Mouse (Mus musculus) heart, adult 9 months (tissue): ENCODE results near the gene Psma2.

ENCODE experiments used
- DNase-seq, 2 experiments: peaks; one replicate each; pipeline ENCODE4 v3.0.0; 2022; ENCODE audit warnings: low spot score in 2 of 2

Psma2 gene

DNA sequence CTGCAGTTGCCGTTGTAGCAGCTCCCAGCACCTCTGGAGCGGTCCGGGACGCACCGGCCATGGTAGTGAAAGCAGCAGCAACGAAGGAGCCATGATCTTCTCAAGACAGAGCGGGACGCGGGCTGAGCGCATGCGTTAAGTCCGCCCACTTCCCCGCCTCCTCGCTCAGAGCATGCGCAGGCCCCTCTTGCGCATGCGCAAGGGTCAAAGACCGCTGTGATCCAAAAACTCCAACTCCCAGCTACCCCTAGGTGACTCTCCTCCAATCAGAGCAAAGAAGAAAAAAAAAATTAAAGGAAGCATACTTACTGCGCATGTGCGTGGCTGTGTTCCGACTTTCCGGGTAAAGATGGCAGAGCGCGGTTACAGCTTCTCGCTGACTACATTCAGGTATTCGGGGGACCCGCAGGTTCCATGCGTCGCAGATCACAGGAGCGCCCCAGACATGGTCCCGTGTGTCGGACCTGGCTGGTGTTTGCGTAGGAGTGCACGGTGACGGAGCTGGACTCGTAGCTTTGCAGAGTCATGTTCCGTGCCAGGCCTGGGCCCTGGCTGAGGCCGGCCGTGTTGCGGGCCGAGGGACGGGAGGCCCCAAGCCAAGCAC, at the start of gene Psma2, which contains the start of gene Mrpl32:
Psma2 (plus strand) TSS at position 315 of the 604 bp plus-strand sequence.
Mrpl32 (minus strand) TSS at position 240 of the 604 bp plus-strand sequence.
- DNase-seq, result peak; percentile 96 to 98

DNA sequence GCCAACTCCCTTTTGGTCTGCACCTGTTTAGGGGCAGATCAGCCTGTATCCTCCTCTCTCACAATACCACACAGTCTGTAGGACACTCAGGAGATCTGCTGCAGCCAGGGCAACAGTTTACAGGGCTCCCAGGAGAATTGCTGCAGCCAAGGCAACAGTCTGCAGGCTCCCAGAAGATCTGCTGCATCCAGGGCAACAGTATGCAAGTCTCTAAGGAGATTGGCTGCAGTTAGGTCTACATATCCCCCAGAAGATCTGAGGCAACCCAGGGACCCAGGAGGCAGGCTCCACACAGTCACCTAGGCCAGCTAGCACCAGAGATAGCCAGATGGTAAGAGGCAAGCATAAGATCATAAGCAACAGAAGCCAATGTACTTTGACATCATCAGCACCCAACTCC, 38.9 kb upstream of the Psma2 start:
- DNase-seq, result no peak

DNA sequence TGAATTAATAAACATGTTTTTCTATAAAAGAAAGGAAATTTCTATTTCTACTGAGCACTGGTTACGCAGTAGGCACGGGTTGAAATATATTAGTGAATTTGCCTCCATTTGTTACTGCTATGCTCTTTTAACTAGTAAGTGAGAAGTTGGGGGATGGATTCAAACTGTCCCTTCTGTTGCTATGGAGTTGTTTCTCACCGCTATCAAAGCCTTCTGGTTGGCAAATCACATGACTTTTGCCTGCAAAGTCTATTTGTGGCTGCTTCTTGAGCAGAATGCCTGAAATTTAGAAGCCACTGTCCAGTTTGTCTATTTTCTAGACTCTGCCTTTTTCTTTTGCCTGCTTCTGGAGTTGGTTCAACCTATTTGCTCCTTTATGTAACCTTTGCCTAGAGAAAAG, 32.6 kb upstream of the Psma2 start:
- DNase-seq, result no peak

DNA sequence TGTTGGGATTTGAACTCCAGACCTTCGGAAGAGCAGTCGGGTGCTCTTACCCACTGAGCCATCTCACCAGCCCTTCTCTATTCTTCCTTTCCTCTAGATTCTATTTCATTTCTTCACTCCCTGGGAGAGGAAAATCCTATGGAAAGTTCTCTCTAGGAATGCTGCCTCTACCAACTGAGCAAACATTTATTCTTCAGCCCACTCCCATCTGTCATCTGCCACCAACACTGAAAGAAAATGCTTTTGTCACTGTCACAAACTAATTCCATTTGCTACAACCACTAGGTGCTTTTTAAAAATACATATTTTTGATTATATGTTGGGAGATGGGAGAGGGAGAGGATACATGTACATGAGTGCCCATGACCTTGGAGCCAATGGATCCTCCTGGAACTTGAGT, 10.3 kb upstream of the Psma2 start:
- no peak for DNase-seq

DNA sequence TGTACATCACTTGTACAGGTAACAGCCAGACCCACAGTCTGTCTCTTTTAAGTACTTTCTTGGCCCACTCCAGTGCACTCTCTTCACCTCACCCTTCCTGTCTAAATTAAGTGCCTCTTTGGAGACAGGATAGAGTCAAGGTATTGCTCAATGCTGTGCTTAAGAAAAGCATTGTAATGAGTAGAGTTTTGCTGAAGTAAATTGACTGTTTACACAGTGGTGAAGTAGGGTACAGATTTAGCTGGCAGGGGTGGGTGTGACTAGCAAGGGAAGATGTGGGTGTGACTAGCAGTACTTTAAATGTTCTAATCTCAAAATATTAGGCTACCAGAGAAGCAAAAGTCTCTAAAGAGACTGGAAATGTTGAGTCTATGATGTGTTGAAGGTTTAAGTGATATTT, 5.4 kb upstream of the Psma2 start:
- no peak for DNase-seq

DNA sequence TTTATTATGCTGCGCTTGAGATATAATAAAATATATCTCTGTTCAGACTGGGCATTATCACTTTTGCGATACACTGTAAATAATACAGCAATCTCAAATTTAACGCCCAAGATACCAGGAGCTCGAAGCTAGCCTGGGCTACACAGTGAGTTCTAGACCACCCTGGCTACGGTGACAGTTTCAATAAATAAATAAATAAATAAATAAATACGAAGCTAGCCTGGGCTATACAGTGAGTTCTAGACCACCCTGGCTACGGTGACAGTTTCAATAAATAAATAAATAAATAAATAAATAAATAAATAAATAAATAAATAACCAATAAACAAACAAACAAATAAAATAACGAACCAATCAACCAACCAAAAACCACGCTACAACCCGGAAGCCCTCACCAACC, 577 bp upstream of the Psma2 start:
- no peak for DNase-seq

DNA sequence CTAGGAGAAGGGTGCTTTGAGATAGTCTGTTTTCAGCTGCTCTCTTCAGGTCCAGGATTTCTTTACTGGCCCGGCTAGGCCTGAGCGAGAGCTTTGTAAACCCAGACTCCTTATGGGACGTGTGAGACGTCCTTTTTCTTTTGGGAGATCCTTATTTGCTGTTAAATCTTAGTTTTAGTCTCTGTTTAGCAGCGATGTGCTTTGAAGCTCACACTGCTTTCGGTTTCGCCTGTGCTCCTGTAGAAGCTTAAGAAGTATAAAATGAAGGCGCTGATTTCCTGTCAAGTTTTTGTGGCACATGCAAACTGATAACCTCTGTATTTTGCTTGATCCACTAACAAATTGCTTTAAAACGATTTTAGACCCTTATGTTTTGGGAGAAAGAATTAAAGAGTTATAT, 513 bp downstream of the Psma2 start:
- DNase-seq, result no peak

DNA sequence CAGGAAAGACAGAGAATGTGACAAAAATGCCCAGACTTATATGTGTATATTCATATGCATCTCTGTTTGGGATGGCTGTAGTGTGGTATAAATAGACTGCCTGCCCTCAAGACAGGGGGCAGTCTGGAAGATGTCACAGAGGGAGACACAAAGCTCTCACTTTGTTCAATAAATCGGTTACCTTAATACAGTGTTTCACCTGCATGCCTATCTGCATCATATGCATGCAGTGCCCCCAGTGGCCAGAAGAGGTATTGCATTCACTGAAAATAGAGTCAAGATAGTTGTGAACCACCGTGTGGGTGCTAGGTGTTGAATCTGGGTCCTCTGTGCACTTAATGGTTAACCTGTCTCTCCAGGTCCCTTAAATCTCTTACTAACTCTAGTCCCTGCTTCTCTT, 5.7 kb downstream of the Psma2 start:
- peak; percentile 24 to 47 for DNase-seq

DNA sequence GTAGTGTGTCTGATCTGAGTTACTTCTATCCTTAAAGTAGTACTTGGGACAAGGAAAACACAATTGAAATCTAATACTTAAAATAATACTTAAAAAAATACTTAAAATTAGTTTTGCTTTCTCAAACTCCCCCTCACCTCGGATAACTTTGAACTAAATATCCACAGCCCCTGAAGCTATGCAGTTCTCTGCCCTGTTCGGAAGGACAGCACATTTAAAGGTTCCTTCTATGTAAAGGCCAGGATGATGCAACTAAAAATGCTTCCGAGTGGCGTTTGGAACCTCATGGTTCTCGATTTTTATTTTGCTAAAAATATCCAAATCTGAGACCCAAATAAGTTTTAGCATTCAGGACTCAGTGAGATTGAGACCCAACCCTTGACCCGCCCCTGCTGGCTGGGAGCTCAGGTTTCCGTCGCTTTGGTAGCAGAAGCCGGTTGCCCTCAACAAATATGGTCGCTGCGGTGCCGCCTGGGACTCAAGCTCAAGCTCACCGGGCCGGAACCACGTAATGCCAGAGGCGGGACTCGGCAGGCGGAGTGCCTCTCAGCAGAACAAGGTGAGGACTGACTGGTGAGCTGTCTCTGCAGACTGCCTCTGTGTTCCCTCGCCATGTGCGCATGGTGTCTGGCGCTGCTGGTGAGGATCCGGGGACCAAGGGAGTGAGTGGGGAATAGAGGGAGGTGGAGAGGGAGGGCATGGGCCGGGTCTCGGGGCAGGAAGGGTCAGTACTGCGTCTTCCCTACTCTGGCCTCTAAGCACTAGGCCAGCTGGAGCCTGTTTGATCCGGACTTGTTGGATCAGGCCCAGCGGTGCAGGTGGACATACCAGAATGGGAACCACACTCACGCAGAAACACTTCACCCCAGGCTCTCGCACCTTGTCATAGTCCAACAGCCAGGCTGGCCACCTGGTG, 16.9 kb downstream of the Psma2 start, which contains the start of gene AW209491:
AW209491 (plus strand) TSS at position 429 of the 916 bp plus-strand sequence.
- DNase-seq, result peak; percentile 93 to 96

DNA sequence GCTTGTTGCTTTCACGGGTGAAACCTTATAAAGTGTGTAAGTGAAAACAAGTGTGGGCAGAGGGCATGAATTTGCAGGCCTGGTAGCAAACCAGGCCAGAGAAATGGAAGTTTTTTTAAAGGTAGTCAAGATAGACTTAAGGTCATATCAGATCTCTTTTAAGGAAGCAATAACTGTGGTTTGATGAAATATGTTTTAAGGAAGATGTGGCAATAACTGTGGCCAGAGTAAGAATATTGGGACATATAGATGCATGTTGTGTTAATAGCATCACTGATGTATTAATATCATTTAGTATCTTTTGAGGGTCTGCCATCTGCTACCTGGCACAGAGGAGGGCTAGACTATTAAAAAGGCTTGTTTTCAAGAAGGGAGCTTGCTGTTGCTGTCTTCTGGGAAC, 27.0 kb downstream of the Psma2 start:
- DNase-seq, result no peak

DNA sequence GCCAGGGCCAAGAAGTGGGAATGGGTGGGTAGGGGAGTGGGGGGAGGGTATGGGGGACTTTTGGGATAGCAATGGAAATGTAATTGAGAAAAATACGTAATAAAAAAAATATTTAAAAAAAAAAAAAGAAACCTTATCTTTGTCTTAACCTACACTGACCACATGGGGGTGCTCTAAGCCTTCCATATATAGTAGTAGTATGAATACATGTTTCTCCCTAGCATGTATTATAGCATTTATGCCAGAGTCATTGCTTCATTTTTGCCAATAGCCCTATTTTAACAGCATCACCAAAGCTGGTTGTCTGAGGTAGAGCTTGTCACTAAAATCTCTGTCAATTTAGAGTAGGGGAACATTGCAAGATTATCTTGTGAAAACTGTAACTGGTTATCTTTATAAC, 36.3 kb downstream of the Psma2 start:
- DNase-seq, result no peak

DNA sequence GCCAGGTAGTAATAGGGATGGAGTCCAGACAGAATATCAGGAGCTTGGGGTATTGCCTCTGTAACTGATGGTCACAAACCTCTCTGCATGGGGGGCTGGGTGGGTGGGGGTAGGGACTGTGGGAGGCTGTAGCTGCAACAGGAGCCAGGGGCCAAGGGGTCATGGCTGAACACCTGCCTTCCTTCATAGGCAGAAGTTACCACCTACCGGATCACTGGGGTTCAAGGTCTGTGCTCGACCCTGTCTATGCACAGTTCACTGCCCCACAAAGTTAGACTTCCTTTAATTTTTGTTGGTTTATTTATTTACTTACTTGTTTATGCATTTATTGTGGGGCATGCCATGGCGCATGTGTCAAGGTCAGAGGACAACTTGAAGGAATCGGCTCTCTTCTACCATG, 54.1 kb downstream of the Psma2 start:
- DNase-seq, result no peak

DNA sequence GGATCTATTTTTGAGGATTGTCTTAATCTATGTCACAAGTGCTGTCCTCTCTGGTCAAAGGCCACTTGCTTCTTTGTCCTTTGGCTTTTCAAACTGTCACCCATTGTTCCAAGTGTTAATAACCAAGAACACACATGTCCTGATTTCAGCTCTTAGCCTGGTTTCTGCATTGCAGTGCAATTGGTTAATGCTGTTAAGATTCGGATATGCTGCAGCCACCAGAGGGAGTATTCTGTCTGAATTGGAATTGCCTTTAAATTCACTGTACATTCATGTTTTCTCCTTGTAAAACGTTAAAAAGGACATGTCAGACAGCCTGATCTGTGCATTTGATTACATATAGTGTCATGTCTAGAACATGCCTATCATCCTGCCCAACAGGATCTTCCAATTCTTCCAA, 57.3 kb downstream of the Psma2 start:
- DNase-seq, result no peak

DNA sequence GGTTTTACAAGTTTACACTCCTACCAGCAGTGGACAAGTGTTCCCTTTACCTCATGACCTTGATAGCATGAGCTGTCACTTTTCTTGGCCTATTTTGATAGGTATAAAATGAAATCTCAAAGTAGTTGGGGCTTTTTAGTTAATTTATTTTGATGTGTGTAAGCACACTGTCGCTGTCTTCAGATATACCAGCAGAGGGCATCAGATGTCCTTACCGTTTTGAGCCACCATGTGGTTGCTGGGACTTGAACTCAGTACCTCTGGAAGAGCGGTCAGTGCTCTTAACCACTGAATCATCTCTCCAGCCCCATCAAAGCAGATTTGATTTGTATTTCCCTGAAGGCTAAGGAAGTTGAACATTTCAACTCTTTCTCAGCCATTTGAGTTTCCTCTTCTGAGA, 75.9 kb downstream of the Psma2 start:
- DNase-seq, result no peak

DNA sequence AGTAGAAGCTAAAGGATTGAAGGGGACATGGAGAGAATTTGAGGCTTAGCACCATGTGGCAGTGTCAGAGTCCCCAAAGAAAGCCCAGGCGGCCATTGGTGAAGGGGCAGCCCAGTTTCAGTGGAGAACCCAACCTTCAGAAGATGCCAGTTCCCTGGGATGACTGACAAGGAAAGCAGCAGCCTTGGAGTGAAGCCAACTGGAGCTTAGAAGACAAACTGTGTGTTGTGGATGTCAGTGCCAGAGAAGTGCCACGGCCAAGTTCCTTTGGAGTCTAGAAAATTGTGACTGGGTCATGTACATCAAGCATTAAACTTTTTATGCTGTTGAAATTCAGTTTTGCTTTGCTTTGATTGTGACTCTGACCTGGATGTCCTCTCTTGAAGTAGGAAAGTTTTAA, 103.8 kb downstream of the Psma2 start:
- DNase-seq, result no peak

DNA sequence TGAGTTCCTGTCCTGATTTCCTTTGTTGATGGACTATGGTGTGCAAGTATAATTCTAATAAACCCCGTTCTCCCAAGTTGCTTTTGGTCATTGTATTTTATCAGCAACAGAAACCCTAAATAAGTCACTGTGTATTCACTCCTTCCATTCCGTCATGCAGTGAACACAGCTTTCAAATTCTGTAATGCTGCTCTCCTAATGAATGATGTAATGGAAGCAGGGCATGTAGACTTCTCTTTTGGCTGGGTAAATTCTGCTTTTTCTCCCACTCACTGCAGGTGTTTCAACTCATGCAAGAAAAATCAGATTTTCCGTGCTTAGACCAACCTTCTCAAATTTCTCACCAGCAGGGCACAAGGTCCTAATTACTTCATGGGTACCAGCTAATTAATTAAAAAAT, 104.7 kb downstream of the Psma2 start:
- no peak for DNase-seq
